Mouse (Mus musculus): ENCODE measurements around the gene Elf1.
"Not testable (repeated sequence)": the region's sequence is repeated elsewhere in the genome, so short reads cannot be mapped to it uniquely, and the experiment has no call there.

The Elf1 gene

GRCm38 (mm10) chr14:79480624-79481338, at the start of gene Elf1:
Gene Elf1, plus strand, starts transcription at chr14:79481194.
- DNase-seq (ENCODE audit: low read depth, low spot score) = peak; percentile 70

- DNase-seq (ENCODE audit: low read depth, low spot score) = no peak
Observed at GRCm38 (mm10) chr14:79434068-79434467, 46.9 kb upstream of the Elf1 start.

- no peak for DNase-seq (ENCODE audit: low read depth, low spot score)
Observed at GRCm38 (mm10) chr14:79440655-79441054, 40.3 kb upstream of the Elf1 start.

GRCm38 (mm10) chr14:79441441-79441840, 39.6 kb upstream of the Elf1 start:
- no peak for DNase-seq (ENCODE audit: low read depth, low spot score)

GRCm38 (mm10) chr14:79444601-79445000, 36.4 kb upstream of the Elf1 start:
- DNase-seq (ENCODE audit: low read depth, low spot score) = no peak

- DNase-seq (ENCODE audit: low read depth, low spot score) = no peak
Observed at GRCm38 (mm10) chr14:79445055-79445620, 35.9 kb upstream of the Elf1 start.

GRCm38 (mm10) chr14:79451681-79452590, 29.1 kb upstream of the Elf1 start, which contains the start of gene Kbtbd6:
Gene Kbtbd6, plus strand, starts transcription at chr14:79451835.
- DNase-seq (ENCODE audit: low read depth, low spot score) = peak; percentile 77

GRCm38 (mm10) chr14:79452591-79452934, 28.4 kb upstream of the Elf1 start:
- not testable (repeated sequence) for DNase-seq (ENCODE audit: low read depth, low spot score)

- DNase-seq (ENCODE audit: low read depth, low spot score) = no peak
Observed at GRCm38 (mm10) chr14:79460401-79460800, 20.6 kb upstream of the Elf1 start.

- DNase-seq (ENCODE audit: low read depth, low spot score) = no peak
Observed at GRCm38 (mm10) chr14:79460988-79461387, 20.0 kb upstream of the Elf1 start.

GRCm38 (mm10) chr14:79465623-79466022, 15.4 kb upstream of the Elf1 start:
- DNase-seq (ENCODE audit: low read depth, low spot score) = no peak

- no peak for DNase-seq (ENCODE audit: low read depth, low spot score)
Observed at GRCm38 (mm10) chr14:79467621-79468020, 13.4 kb upstream of the Elf1 start.

GRCm38 (mm10) chr14:79473384-79473783, 7.6 kb upstream of the Elf1 start:
- no peak for DNase-seq (ENCODE audit: low read depth, low spot score)

- DNase-seq (ENCODE audit: low read depth, low spot score) = peak; percentile 76
Observed at GRCm38 (mm10) chr14:79481339-79482151, 551 bp downstream of the Elf1 start, which contains the start of gene Wbp4. Gene Wbp4, minus strand, starts transcription at chr14:79481520.

- no peak for DNase-seq (ENCODE audit: low read depth, low spot score)
Observed at GRCm38 (mm10) chr14:79482251-79482661, 1.3 kb downstream of the Elf1 start.

GRCm38 (mm10) chr14:79482747-79483355, 1.9 kb downstream of the Elf1 start:
- no peak for DNase-seq (ENCODE audit: low read depth, low spot score)

- no peak for DNase-seq (ENCODE audit: low read depth, low spot score)
Observed at GRCm38 (mm10) chr14:79483611-79484120, 2.7 kb downstream of the Elf1 start.

- DNase-seq (ENCODE audit: low read depth, low spot score) = no peak
Observed at GRCm38 (mm10) chr14:79486617-79486992, 5.6 kb downstream of the Elf1 start.

- no peak for DNase-seq (ENCODE audit: low read depth, low spot score)
Observed at GRCm38 (mm10) chr14:79486993-79487731, 6.2 kb downstream of the Elf1 start.

- no peak for DNase-seq (ENCODE audit: low read depth, low spot score)
Observed at GRCm38 (mm10) chr14:79488531-79488930, 7.5 kb downstream of the Elf1 start.

Measured in WW6 (cell line).